Mouse (Mus musculus) adrenal gland, adult 2 months (tissue): ENCODE measurements around the gene C130074G19Rik. TPM values are rescaled to one million over a fixed set of nuclear protein-coding genes. Genes with fewer than 3 reads are reported as not detected.
A peak's percentile ranks its signal among the peaks of the same experiment; 100 is the strongest.

Experiments
- DNase-seq: peaks from one replicate; pipeline ENCODE4 v3.0.0; 2021
- long read RNA-seq: library from polyadenylated mRNA; stranded (forward); transcript quantifications from one replicate; pipeline ENCODE4 v2.0.0, GENCODE M21; 2021
- polyA plus RNA-seq: library from polyadenylated mRNA; depleted of rRNA; stranded (reverse); fragments of >200 nt; gene quantifications from 2 replicates; pipeline ENCODE4 v1.2.3, GENCODE M21; 2012; rRNA removed
- total RNA-seq, 2 experiments: library from RNA; stranded (reverse); gene quantifications; 2 replicates each; pipeline ENCODE4 v1.2.3; 2021

C130074G19Rik gene
- total RNA-seq, result 10 to 100 TPM; 26.9 to 43.6 TPM
- polyA plus RNA-seq, result 8.9 and 9.8 TPM in 2 replicates
- long read RNA-seq, partial matches to known transcripts, result 0 of 3 reads
- long read RNA-seq, other reads (novel, unspliced or antisense), result 1 of 3 reads

- DNase-seq, result peak; percentile 85
These were observed at the start of gene C130074G19Rik for GRCm38 (mm10) chr1:184882281-184883268. TSS of gene C130074G19Rik (minus strand) at chr1:184883218.

- no peak for DNase-seq
These were observed 48.1 kb upstream of the C130074G19Rik start for GRCm38 (mm10) chr1:184931097-184931496.

- DNase-seq, result no peak
These were observed 45.4 kb upstream of the C130074G19Rik start for GRCm38 (mm10) chr1:184928382-184928781.

- no peak for DNase-seq
These were observed 44.9 kb upstream of the C130074G19Rik start for GRCm38 (mm10) chr1:184927911-184928310.

- no peak for DNase-seq
These were observed 39.8 kb upstream of the C130074G19Rik start for GRCm38 (mm10) chr1:184922824-184923223.

GRCm38 (mm10) chr1:184920057-184920456 is 37.0 kb upstream of the C130074G19Rik start:
- DNase-seq, result no peak

- no peak for DNase-seq
These were observed 35.3 kb upstream of the C130074G19Rik start for GRCm38 (mm10) chr1:184918227-184918888.

- no peak for DNase-seq
These were observed 29.3 kb upstream of the C130074G19Rik start for GRCm38 (mm10) chr1:184912336-184912735.

- no peak for DNase-seq
These were observed 28.8 kb upstream of the C130074G19Rik start for GRCm38 (mm10) chr1:184911861-184912260.

- DNase-seq, result no peak
These were observed 25.5 kb upstream of the C130074G19Rik start for GRCm38 (mm10) chr1:184908558-184908957.

GRCm38 (mm10) chr1:184905904-184906745 is 23.1 kb upstream of the C130074G19Rik start:
- no peak for DNase-seq

GRCm38 (mm10) chr1:184905371-184905770 is 22.4 kb upstream of the C130074G19Rik start:
- DNase-seq, result no peak

GRCm38 (mm10) chr1:184903697-184904096 is 20.7 kb upstream of the C130074G19Rik start:
- DNase-seq, result no peak

- DNase-seq, result no peak
These were observed 19.9 kb upstream of the C130074G19Rik start for GRCm38 (mm10) chr1:184902886-184903285.

GRCm38 (mm10) chr1:184897350-184897749 is 14.3 kb upstream of the C130074G19Rik start:
- DNase-seq, result no peak

- no peak for DNase-seq
These were observed 9.0 kb upstream of the C130074G19Rik start for GRCm38 (mm10) chr1:184891998-184892397.

- peak; percentile 39 for DNase-seq
These were observed 6.4 kb upstream of the C130074G19Rik start for GRCm38 (mm10) chr1:184889454-184889853.

GRCm38 (mm10) chr1:184886160-184886559 is 3.1 kb upstream of the C130074G19Rik start:
- DNase-seq, result no peak

GRCm38 (mm10) chr1:184881861-184882260 is 1.2 kb downstream of the C130074G19Rik start:
- DNase-seq, result no peak

GRCm38 (mm10) chr1:184881211-184881610 is 1.8 kb downstream of the C130074G19Rik start:
- no peak for DNase-seq

GRCm38 (mm10) chr1:184878860-184879259 is 4.2 kb downstream of the C130074G19Rik start:
- DNase-seq, result no peak

GRCm38 (mm10) chr1:184877306-184877705 is 5.7 kb downstream of the C130074G19Rik start:
- DNase-seq, result no peak
